ENCODE assay signal across 8 mouse cellular contexts in the genomic region with DNA sequence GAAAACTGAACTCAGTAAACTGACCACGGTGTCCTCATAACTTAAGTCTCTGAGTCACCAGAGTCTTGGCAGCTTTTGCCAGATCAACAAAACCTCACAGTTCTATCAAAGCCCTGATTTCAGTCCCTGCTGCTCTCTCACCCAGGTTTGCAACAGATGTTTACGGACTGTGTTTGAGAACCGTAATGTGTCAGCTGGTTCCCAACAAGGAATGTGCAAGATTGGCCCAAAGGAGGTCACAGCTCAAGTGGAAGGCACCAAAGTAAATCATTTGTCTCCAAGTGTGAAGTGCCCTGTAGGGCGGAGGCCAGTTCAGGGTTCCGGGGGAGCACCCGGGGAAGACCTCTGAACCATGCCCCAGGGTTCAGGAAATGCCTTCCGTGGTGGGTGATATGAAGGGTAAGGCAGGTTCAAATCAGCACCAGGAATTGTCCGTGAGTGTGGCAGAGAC. TPM values are rescaled to one million over a fixed set of nuclear protein-coding genes. Genes with fewer than 3 reads are reported as not detected.
DNase-seq lines count a peak whose midpoint lies in the region; ATAC-seq lines count a peak whose summit lies in the region.

No protein-coding gene starts in this region.

- peaks cover 3% of the 10 kb centered on the region; the same call in 1 of the 2 replicates for H3K27me3 ChIP-seq in hindbrain, embryonic 10.5 days (ENCODE audit: insufficient read depth, poor library complexity, severe bottlenecking)
- no peaks in the 10 kb centered on the region for H3K27me3 ChIP-seq in hindbrain, embryonic 11.5 days (ENCODE audit: control insufficient read depth, insufficient read depth, low read length)
- no peaks in the 10 kb centered on the region for H3K27me3 ChIP-seq in hindbrain, embryonic 16.5 days (replicated peaks; ENCODE audit: control insufficient read depth, insufficient read depth, low read length)
- H3K27me3 ChIP-seq in lung, embryonic 16.5 days (ENCODE audit: control insufficient read depth, insufficient read depth, low read depth, low read length), result no peaks in the 10 kb centered on the region

- DNase-seq in hindbrain, embryonic 10.5 days (ENCODE audit: low spot score), result peak; percentile 12
- no peak for DNase-seq in hindbrain, embryonic 11.5 days (ENCODE audit: low spot score)
- DNase-seq in fibroblast of lung, adult 2 months (ENCODE audit: low read depth), result peak; percentile 98
- no peak for DNase-seq in layer of hippocampus, adult 11-12 months (ENCODE audit: low spot score)
- no peak for DNase-seq in ovary, postnatal 10 days (ENCODE audit: low spot score)

- no peak overlapping the region for H3K4me3 ChIP-seq in hindbrain, embryonic 10.5 days
- H3K4me3 ChIP-seq in hindbrain, embryonic 11.5 days (ENCODE audit: low read depth, low read length), result no peak overlapping the region
- no peak overlapping the region for H3K4me3 ChIP-seq in hindbrain, embryonic 16.5 days (ENCODE audit: low read length)
- H3K4me3 ChIP-seq in lung, embryonic 16.5 days (ENCODE audit: low read length), result no peak overlapping the region

- peaks cover 14% of the 10 kb centered on the region for H3K4me1 ChIP-seq in hindbrain, embryonic 10.5 days (replicated peaks)
- H3K4me1 ChIP-seq in hindbrain, embryonic 11.5 days (replicated peaks; ENCODE audit: control insufficient read depth, insufficient read depth, low read length), result no peaks in the 10 kb centered on the region
- H3K4me1 ChIP-seq in hindbrain, embryonic 16.5 days (ENCODE audit: control insufficient read depth, insufficient read depth, low read depth, low read length), result peaks cover 16% of the 10 kb centered on the region
- H3K4me1 ChIP-seq in lung, embryonic 16.5 days (replicated peaks; ENCODE audit: control insufficient read depth, insufficient read depth, low read length), result peaks cover 25% of the 10 kb centered on the region

- H3K36me3 ChIP-seq in hindbrain, embryonic 10.5 days, result no peaks in the 10 kb centered on the region
- no peaks in the 10 kb centered on the region for H3K36me3 ChIP-seq in hindbrain, embryonic 11.5 days (ENCODE audit: control insufficient read depth, insufficient read depth, low read length)
- no peaks in the 10 kb centered on the region for H3K36me3 ChIP-seq in hindbrain, embryonic 16.5 days (ENCODE audit: control insufficient read depth, insufficient read depth, low read length)
- H3K36me3 ChIP-seq in lung, embryonic 16.5 days (ENCODE audit: control insufficient read depth, insufficient read depth, low read length), result no peaks in the 10 kb centered on the region

- 75% methylated on average over 8 of the region's 8 CpGs for WGBS in hindbrain, embryonic 10.5 days
- WGBS in hindbrain, embryonic 11.5 days, result 70% methylated on average over 8 of the region's 8 CpGs
- 68% methylated on average over 8 of the region's 8 CpGs for WGBS in hindbrain, embryonic 16.5 days
- WGBS in lung, embryonic 16.5 days, result 29% methylated on average over 8 of the region's 8 CpGs

- ATAC-seq in hindbrain, embryonic 11.5 days (ENCODE audit: low FRiP score), result no peak
- ATAC-seq in hindbrain, embryonic 16.5 days, result no peak
- no peak; the same call in 1 of the 2 replicates for ATAC-seq in lung, embryonic 16.5 days (ENCODE audit: low read depth)
- ATAC-seq in megakaryocyte progenitor cell, adult 5-6 weeks (replicated peaks; ENCODE audit: poor library complexity), result no peak

- no peak overlapping the region for H3K4me2 ChIP-seq in hindbrain, embryonic 11.5 days (replicated peaks; ENCODE audit: low read depth, low read length)
- H3K4me2 ChIP-seq in hindbrain, embryonic 16.5 days (ENCODE audit: low read length), result no peak overlapping the region
- 0 out of 2 replicates have a peak overlapping the region, but pooled peaks have one; percentile 19 for H3K4me2 ChIP-seq in lung, embryonic 16.5 days (ENCODE audit: low read depth, low read length)

- H3K27ac ChIP-seq in hindbrain, embryonic 10.5 days, result no peak overlapping the region
- H3K27ac ChIP-seq in hindbrain, embryonic 11.5 days (ENCODE audit: low read depth, low read length), result no peak overlapping the region
- peak overlapping the region; percentile 45 for H3K27ac ChIP-seq in hindbrain, embryonic 16.5 days (ENCODE audit: low read depth, low read length)
- H3K27ac ChIP-seq in lung, embryonic 16.5 days (ENCODE audit: low read length), result peak overlapping the region; percentile 89

- H3K9ac ChIP-seq in hindbrain, embryonic 11.5 days (ENCODE audit: low read depth, low read length), result no peak overlapping the region
- H3K9ac ChIP-seq in hindbrain, embryonic 16.5 days (ENCODE audit: low read depth, low read length), result no peak overlapping the region
- no peak overlapping the region for H3K9ac ChIP-seq in lung, embryonic 16.5 days (ENCODE audit: low read length)

- no peaks in the 10 kb centered on the region for H3K9me3 ChIP-seq in hindbrain, embryonic 10.5 days
- no peaks in the 10 kb centered on the region for H3K9me3 ChIP-seq in hindbrain, embryonic 11.5 days (ENCODE audit: control insufficient read depth, low read length)
- no peaks in the 10 kb centered on the region for H3K9me3 ChIP-seq in hindbrain, embryonic 16.5 days (ENCODE audit: control insufficient read depth, low read length)
- no peaks in the 10 kb centered on the region for H3K9me3 ChIP-seq in lung, embryonic 16.5 days (ENCODE audit: control insufficient read depth, low read length)

RNA-seq across cellular contexts. Expression of gene Kdm7a, which starts 36.9 kb away (rescaled TPM):
- 12.0 and 13.9 TPM in 2 replicates for polyA plus RNA-seq in hindbrain, embryonic 10.5 days (2016; fragmentation: Nextera tagmentation; extraction: Ambion mirVana)
- polyA plus RNA-seq in hindbrain, embryonic 11.5 days (2014; fragmentation: Nextera tagmentation; extraction: Ambion mirVana), result 19.9 and 20.1 TPM in 2 replicates
- polyA plus RNA-seq in hindbrain, embryonic 16.5 days (2015; fragmentation: Nextera tagmentation; extraction: Ambion mirVana), result 3.3 and 4.5 TPM in 2 replicates
- polyA plus RNA-seq in lung, embryonic 16.5 days (2015; fragmentation: Nextera tagmentation; extraction: Ambion mirVana), result 7.8 and 7.9 TPM in 2 replicates
- 11.4 and 12.5 TPM in 2 replicates for total RNA-seq in megakaryocyte progenitor cell, adult 5-6 weeks (2015)
- total RNA-seq in megakaryocyte progenitor cell, adult 5-6 weeks (2017), result 9.0 and 11.4 TPM in 2 replicates

Comparison
In these comparisons a context has a peak if more than half of its experiments do, and no peak if none do; other contexts are left out.
1. DNase-seq: peak in hindbrain, embryonic 10.5 days (single experiment) and fibroblast of lung, adult 2 months (single experiment); none in hindbrain, embryonic 11.5 days (single experiment), layer of hippocampus, adult 11-12 months (single experiment) and ovary, postnatal 10 days (single experiment).
2. H3K27ac ChIP-seq: peak in hindbrain, embryonic 16.5 days (single experiment) and lung, embryonic 16.5 days (single experiment); none in hindbrain, embryonic 10.5 days (single experiment) and hindbrain, embryonic 11.5 days (single experiment).